Mouse (Mus musculus): ENCODE results near the gene Adgrg5.

The Adgrg5 gene

DNA sequence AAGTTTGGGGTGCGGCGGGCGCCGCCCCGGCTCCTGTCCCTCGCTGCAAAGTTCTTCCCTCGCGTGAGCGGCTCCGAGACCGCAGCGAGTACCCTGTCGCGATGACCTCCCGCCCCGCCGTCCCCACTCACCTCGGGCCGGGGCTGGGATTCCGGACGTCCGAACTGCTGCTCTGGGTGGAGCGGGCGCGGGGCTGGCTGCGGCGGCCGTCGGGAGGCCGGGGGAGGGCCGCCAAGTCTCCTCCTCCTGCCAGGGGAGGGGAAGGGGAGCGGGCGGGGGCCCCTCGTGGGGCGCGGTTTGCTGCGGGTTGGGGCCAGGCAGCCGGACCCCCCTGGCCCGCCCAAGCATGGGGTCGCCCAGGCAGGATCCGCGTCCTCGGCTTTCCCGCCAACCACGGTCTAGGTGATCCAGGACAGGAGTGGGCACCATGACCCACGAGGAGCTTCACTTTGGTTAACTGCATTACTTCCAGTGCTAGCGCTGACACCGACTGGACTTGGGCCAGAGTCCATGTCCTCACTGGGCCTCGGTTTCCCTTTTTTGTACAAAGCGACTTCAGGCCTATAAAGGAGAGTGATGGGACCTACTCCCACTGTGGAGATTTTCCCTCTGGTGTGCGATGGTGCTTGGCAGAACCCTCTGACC, 5.5 kb upstream of the Adgrg5 start, which contains the start of gene Ccdc102a:
Ccdc102a (minus strand) TSS at position 248 of the 645 bp plus-strand sequence.
- DNase-seq: no peak

DNA sequence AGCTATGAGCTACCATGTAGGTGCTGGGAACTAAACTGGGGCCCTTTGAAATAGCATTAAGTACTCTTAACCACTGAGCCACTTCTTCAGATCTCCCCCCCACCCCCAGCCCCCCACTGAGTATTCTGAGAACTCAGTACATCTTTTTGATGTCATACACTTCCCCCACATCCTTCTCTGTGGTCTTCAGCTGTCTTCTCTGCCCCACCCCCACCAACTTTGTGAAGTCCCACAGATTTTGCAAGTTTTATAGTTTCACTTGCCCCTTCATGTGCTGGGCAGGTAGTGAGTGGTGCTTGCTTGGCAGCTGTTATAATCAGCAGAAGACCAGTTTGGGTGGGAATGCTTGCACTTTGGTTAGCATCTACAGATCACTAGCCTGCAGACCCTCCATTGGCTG, 4.2 kb upstream of the Adgrg5 start:
- no peak for DNase-seq

DNA sequence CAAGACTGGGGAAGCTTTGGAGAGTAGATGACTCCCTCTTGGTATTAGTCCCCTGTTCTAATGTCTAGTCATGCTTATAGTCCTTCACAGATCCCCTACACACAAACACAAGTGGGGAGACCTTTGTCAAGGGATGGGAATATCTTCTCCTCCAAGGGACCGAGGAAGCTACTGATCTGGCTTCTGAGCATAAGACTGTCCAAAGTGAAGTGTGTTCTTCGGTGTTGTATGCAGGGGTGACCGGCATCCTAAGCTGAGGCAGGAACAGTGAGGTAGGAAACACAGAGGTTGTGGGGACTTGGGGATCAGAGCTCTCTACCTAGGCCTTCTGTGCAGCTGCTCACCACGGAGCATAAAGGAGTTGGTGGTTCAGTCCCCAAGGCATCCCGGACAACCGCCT, 1.3 kb upstream of the Adgrg5 start:
- DNase-seq: no peak

- DNase-seq: no peak
Observed at GRCm38 (mm10) chr8:94922602-94923001, 892 bp upstream of the Adgrg5 start.

GRCm38 (mm10) chr8:94928227-94928626, 4.7 kb downstream of the Adgrg5 start:
- DNase-seq: no peak

DNA sequence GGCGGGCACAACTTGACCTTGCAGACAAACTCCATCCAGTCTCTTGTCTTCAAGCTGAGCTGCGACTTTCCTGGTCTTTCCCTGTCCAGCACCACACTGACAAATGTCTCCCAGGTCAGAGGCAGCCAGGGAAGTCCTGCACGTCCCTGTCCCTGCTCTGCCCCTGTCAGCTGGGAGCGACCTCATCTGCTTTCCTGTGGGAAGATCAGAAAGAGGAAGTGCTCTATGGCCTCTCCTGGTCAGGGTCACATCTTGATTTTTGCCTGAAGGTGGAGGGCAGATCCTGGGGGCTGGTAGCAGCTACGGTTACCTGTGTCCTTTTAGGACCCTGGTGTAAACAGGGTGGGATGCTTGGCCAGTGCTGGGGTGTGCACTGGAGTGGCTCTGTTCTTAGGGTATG, 10.4 kb downstream of the Adgrg5 start:
- no peak for DNase-seq

DNA sequence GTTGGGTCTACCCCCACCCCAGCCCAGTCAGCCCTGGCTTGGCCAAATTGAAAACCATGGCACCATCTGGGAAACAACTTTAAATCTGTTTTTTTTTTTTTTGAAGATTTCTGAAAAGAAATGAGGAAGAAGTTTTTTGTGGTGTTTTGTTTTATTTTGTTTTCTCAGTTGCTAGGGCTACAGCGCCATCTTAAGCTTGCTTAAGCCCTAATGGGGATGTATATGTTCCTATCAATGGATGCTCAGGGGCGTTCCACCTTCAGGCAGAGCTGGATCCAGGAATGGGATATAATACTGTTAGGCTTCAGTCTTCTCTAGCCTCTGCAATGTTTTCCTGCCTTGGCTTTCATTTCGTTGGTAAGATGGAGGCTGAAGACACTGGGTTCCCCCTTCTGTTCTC, 11.7 kb downstream of the Adgrg5 start:
- DNase-seq: no peak

DNA sequence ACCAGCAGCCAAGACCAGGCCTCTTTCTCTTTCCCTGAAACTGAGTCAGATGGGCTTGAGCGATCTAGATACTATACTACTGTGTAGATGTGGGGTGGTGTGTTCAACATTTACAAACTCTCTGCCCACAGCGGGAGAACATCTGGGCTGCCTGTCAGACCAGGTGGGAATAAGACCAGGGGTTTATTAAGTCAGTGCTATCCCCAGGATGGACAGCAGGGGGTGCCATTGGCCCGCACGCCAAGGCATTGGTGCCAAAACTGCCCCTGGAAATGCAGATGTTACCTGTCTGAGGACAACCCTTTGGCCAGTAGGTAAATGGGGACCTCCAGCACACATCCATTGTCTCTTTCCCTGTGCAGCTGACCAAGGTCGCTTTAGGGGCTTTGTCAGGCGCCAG, 19.1 kb downstream of the Adgrg5 start:
- DNase-seq: peak; percentile 39

- no peak for DNase-seq
Observed at GRCm38 (mm10) chr8:94945185-94945584, 21.7 kb downstream of the Adgrg5 start.

DNA sequence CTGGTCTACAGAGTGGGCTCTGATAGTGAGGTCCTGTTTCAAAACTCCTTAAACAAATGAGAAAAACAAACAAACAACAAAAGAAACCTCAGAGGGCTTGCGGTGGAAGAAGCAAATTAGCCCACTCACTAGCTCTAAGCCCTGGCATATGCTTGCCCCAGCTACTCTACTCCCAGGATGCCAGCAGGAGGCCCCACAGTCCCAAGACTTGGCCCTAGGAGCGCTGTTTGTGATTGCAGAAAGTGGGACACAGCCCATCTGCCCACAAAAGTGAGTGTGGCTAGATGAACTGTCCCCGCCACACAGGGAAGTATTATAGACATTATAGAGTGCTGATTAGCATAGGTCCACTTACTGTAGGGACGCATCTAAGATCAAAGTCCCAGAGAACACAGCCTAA, 24.9 kb downstream of the Adgrg5 start:
- no peak for DNase-seq

DNA sequence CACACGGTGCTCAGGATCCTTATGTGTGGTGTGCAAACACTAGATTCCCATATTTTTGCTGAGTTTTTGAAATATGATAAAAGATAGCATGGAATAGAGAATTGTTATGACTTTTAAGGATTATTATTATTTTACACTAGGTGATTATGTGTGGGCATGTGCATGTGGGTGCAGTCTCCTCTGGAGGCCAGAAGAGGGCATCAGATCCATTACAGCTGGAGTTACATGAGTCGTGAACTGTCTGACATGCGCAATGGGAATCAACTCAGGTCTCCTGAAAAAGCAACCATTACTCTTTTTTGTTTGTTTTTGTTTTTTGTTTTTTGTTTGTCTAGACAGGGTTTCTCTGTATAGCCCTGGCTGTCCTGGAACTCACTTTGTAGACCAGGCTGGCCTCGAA, 25.5 kb downstream of the Adgrg5 start:
- DNase-seq: no peak

GRCm38 (mm10) chr8:94950046-94950445, 26.6 kb downstream of the Adgrg5 start:
- peak; percentile 78 to 84 for DNase-seq

- no peak for DNase-seq
Observed at GRCm38 (mm10) chr8:94950458-94950857, 27.0 kb downstream of the Adgrg5 start.

DNA sequence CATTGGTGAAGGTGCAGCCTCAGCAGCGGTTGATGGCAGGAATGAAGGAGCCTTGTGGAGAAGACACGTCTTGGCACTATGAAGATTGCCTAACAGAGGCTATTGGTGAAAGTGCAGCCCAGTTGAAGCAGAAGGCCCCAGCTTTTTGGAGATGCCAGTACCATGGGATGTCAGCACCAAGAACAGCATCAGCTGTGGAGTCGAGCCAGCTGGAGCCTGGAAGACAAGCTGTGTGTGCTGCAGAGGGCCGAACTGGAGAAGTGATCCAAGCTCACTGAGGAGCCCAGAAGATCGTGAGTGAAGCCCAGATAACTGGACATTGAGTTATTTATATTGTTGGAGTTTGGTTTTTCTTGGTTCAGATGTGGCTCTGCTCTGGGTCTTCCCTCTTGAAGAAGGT, 28.6 kb downstream of the Adgrg5 start:
- no peak for DNase-seq

DNA sequence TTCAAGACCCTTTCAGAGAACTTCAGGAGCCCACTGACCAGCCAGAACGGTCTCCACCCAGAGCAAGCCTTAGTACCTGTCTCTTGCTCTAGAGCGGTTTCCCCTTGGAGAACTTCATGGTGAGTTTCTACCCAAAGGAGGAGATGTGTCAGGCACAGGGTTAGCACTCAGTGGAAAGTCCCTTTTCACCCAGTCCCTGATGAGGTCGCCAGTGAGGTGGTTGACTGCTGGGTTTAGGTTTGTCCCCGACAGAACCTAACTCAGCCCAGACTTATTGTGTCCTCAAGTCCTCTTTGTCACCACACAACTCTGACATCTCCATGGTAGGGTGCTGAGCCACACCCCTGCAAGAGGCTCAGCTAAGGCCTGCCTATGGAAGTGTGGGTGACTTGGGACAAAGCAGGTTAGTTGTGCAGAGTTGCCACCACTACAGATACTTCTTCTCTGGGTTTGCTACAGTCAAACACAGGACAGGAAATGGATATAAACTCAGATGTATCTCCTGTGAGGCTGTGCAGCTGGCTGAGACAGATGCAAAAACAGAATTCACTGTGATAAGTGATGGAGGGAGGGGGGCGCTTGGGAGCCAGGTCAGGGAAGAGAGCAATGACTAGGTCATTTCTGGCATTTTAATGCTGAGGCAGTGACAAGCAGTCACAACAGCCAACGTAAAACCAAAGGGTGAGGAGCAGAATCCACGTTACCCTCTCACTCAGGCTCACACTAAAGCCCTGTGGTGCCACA, 30.3 kb downstream of the Adgrg5 start:
- no peak for DNase-seq

DNA sequence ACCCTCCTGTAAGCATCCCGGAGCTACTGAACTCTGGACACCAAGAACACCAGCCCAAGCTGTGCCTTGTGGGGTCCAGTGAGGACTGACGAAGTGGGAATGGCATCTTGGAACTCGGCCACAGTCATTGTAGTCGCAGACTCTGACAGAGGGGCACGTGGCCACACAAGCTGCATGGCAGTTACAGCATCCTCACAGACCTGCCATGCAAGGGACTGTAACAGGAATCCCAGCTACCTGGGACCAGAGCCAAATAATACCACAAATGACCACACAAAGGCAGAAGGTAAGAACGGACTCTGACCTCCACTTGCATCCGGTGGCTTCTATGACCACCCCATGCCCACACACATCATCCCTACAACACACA, 30.9 kb downstream of the Adgrg5 start:
- DNase-seq: no peak

- DNase-seq: no peak
Observed at GRCm38 (mm10) chr8:94954921-94955758, 31.6 kb downstream of the Adgrg5 start.

DNA sequence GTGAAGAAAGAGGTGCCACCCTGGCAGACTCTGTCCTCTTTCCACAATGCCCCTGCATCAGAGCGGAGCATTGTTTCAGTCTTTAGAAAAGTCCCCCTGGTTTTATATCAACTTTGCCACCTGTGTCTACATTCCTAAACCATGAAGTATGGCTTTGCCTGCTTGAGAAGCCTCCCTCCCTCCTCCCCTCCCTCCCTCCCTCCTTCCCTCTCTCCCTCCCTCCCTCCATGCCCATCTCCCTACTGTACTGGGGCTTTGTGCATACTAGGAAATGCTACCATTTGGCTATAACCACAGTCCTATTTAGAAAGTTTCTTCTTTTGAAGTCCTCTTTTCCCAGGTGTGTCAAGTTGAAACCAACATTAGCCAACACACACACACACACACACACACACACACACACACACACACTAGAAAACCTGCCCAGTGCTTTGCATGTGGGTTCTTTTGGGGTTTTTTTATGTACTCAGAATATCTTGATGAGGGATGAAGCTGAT, 32.6 kb downstream of the Adgrg5 start:
- no peak for DNase-seq

GRCm38 (mm10) chr8:94962201-94962600, 38.7 kb downstream of the Adgrg5 start:
- DNase-seq: no peak

GRCm38 (mm10) chr8:94964828-94965227, 41.3 kb downstream of the Adgrg5 start:
- no peak for DNase-seq

DNA sequence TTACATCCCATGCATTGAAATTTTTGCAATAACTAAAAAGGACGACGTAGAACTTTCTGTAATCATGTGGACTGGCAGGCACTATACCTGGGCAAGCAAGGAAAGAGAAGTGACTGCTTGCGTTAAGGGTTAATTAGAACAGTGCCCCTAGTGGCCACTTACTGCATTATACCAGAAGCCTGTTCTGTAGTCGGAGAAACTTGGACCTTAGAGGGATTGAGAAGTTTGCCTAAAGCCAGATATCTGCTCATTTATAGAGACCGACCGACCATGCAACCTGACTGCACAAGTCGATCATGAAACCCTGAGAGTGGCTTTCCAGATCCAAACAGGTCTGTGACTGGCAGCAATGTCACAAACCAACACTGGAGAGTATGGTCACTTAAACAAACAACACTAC, 43.1 kb downstream of the Adgrg5 start:
- peak in 1 of 2 experiments; percentile 46 for DNase-seq

DNA sequence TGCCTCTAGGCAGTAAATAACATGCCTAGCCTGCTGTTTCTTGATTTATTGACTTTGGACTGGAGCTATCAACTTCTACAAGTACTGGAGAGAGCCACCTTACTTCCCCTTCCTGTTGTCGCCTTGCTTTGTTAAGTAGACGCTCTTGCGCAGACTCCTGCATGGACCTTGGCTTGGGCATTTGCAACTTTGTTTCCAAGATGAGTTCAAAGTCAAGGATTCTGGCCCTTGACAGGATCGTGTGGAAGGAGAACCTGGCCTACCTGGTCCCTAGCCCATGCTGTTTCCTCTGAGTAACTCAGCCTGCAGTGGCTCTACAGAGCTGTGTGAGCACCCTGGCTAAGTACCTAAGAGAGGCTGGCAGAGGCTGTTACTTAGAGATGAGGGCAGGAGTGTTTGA, 43.6 kb downstream of the Adgrg5 start:
- no peak for DNase-seq

DNA sequence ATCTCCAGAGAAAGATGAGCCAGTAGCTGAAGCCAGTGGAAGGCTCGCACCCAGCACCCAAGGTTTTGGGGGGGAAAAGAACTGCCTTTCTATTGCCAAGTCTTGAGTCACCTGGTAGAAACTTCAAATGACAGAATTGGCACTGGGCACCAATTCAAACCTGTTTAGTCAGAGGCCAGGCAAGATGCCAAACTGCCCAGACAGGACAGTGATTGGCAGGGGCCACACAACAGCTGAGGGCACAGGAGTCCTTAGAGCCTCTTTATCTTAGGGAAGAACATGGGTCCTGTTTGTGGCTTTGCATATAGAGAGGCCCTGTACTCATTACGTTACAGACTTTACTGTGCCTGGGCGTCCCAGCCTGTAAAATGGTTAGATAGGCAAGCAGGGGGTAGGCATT, 44.1 kb downstream of the Adgrg5 start:
- no peak for DNase-seq

- no peak for DNase-seq
Observed at GRCm38 (mm10) chr8:94973270-94973669, 49.8 kb downstream of the Adgrg5 start.
